Comparison of ENCODE assay signal across 16 mouse cellular contexts in the genomic region with DNA sequence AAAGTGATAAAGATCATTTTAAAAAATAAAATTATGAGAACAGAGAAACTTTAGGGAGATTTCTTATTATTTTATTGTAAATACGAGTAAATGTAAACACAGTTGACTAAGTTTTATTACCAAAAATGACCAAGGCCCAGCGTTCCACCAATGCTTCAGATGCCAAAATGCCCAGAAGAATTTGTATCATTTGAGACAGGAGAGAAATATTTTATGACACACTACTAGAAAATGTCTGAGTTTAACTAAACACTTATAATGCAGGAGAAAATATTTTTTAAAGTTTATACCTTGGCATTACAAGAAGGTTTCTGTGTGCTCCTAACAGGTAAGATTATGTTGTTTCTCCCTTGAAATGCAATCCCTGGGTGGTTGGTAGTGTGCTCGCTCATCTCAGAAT.
"Had no signal": no experiment of that assay in that cellular context is flagged by ENCODE, and none has a peak within 500 bp of the region (broad histone marks: within the 10 kb centered on the region; RNA-seq: fewer than 3 reads in every experiment).

No protein-coding gene starts in this region.

- H3K27me3 ChIP-seq: neural tube, embryonic 13.5 days; neural tube, embryonic 15.5 days; stomach, embryonic 15.5 days had no signal

- H3K4me1 ChIP-seq: neural tube, embryonic 13.5 days; neural tube, embryonic 15.5 days; stomach, embryonic 15.5 days had no signal

- H3K9me3 ChIP-seq: neural tube, embryonic 13.5 days; neural tube, embryonic 15.5 days; stomach, embryonic 15.5 days had no signal

- H3K4me3 ChIP-seq: neural tube, embryonic 13.5 days; neural tube, embryonic 15.5 days; stomach, embryonic 15.5 days had no signal

- H3K9ac ChIP-seq: neural tube, embryonic 13.5 days; neural tube, embryonic 15.5 days; stomach, embryonic 15.5 days had no signal

- H3K27ac ChIP-seq: neural tube, embryonic 13.5 days; neural tube, embryonic 15.5 days; stomach, embryonic 15.5 days; stomach, postnatal 0 days had no signal

- H3K4me2 ChIP-seq: neural tube, embryonic 13.5 days; neural tube, embryonic 15.5 days; stomach, embryonic 15.5 days had no signal

- DNase-seq: retina, postnatal 1 day; right cerebral cortex, adult 18-20 months; right cerebral cortex, postnatal 14 days; right cerebral cortex, postnatal 25 days; right cerebral cortex, postnatal 4 days; spleen, adult 18-20 months; thymus, adult 18-20 months; thymus, adult 2 months; thymus, postnatal 14 days; thymus, postnatal 25 days; thymus, postnatal 36 days; thymus, postnatal 4 days had no signal

- H3K36me3 ChIP-seq: neural tube, embryonic 13.5 days; neural tube, embryonic 15.5 days; stomach, embryonic 15.5 days had no signal
